Mouse (Mus musculus) CD4-positive helper T cell, adult 2 months (primary cell): Measurements from ENCODE around the gene Spem2.
A peak's percentile ranks its signal among the peaks of the same experiment; 100 is the strongest.

ENCODE experiments used
- DNase-seq: peaks from one replicate; pipeline ENCODE4 v3.0.0-alpha.2; 2012; ENCODE audit warnings: low read depth, missing footprints, low spot score

Gene Spem2

GRCm38 (mm10) chr11:69835326-69835965 lies 17.2 kb upstream of the Spem2 start:
- DNase-seq: no peak

GRCm38 (mm10) chr11:69834001-69834549 lies 15.8 kb upstream of the Spem2 start:
- peak; percentile 71 for DNase-seq

DNA sequence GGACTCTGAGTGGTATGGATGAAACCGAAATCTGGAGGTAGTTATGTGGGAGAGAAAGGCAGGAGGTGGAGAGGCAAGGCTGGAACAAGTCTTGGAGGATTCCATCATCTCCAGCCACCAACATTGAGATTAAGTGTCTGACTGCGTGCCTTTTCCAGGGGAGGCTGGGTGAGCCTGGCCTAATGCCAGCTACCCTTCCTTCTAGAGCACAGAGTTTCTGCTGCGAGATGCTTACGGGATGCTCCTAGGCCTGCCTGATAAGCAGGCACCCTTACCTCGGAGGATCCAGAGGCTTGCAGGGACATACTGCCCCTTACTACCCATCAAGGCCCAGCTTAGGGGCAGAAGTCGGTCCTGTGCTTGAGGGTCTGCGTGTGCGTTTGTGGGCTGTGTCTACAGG lies 15.3 kb upstream of the Spem2 start:
- no peak for DNase-seq

DNA sequence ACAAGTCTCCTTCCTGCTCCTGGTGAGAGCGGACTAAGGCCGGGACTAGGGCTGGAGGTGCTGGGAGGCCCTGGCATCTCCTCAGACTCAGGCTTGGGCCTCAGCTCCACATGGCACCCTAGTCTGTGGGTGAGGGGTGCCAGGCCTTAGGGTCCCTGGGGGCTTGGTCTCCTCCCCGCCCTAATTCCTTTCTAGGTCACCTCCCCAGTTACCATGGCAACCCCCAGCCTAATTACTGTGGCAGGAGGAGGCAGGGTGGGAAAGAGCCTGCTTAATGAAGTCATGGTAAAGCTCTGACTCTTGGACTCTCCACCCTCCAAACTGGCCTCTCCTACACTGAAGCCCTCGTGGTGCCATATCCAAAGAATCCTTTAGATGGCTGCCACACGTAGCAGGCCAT lies 10.6 kb upstream of the Spem2 start:
- DNase-seq: no peak

- no peak for DNase-seq
Measured at GRCm38 (mm10) chr11:69823456-69823855, 5.2 kb upstream of the Spem2 start.

- DNase-seq: no peak
Measured at GRCm38 (mm10) chr11:69822080-69822479, 3.8 kb upstream of the Spem2 start, which contains the start of gene Spem1. Gene Spem1 (minus strand): TSS chr11:69822180.

- no peak for DNase-seq
Measured at GRCm38 (mm10) chr11:69818871-69819270, 606 bp upstream of the Spem2 start.

DNA sequence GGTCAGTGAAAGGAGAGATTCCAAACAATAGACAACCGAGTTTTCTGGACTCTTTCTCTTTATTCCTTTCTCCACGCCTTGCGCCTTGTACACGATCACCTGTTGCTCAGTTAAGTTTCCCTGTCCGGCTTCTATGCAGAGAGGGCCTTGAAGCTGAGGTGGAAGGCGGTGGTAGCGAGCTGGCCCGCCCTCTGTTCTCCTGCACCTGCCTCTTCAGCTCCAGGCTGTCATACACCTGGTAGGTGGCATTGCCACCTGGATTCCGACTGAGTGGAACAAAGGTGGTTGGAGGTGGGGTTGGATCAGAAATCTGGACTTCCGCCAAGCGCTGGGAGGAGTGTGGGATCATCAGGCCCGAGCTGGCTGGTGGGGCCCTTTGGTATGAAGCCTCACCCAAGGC lies 1.7 kb downstream of the Spem2 start:
- DNase-seq: no peak

DNA sequence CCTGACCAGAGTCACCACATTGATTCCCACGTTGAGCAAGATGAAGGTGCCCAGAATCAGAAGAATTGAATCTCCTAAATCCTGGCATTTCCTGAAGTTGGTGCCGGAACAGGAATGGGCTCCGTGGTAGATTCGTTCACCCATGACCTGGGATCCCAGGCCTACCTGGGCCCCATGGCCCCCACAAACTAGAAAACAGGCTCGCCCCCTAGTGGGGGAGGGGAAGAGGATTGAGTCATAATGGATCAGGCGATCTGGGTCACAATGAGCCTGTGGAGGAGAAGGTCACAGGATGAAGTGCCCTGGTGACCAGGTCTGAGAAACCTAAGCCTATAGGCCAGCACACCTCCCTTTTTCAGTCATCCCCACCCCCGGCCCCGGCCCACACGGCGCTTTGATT lies 3.1 kb downstream of the Spem2 start, which contains the start of gene Gm39566:
Gene Gm39566 (minus strand): TSS at position 144 of the 400 bp plus-strand sequence.
- DNase-seq: no peak

DNA sequence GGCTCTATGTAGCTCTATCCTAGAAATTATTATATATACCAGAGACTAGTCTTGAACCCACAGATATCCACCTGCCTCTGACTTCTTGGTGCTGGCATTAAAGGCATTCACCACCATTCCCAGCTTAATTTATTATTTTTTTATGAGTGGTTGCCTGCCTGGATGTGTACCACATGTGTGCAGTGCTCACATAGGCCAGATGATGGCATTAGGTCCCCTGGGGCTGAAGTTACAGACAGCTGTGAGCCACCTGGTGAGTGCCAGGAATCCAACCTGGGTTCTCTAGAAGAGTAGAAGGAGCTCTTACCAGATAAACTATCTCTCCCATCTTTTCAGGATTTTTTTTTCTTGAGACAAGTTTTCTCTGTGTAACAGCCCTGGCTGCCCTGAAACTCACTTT lies 8.0 kb downstream of the Spem2 start:
- DNase-seq: no peak

DNA sequence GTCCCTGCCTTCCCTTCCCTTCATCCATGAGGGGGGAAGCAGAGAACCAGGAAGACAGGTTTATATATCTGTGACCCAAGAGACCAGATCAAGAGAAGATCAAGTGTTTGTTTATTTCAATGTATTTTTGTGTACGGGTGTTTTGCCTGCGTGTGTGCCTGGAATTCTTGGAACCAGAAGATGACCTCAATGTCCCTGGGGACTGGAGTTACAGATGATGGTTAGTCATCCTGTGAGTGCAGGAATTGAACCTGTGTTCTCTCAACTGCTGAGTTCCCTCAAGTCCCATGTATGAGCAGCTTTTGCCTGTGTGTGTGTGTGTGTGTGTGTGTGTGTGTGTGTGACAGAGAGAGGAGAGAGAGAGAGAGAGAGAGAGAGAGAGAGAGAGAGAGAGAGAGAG lies 10.6 kb downstream of the Spem2 start:
- DNase-seq: no peak

GRCm38 (mm10) chr11:69806378-69806777 lies 11.9 kb downstream of the Spem2 start:
- no peak for DNase-seq

DNA sequence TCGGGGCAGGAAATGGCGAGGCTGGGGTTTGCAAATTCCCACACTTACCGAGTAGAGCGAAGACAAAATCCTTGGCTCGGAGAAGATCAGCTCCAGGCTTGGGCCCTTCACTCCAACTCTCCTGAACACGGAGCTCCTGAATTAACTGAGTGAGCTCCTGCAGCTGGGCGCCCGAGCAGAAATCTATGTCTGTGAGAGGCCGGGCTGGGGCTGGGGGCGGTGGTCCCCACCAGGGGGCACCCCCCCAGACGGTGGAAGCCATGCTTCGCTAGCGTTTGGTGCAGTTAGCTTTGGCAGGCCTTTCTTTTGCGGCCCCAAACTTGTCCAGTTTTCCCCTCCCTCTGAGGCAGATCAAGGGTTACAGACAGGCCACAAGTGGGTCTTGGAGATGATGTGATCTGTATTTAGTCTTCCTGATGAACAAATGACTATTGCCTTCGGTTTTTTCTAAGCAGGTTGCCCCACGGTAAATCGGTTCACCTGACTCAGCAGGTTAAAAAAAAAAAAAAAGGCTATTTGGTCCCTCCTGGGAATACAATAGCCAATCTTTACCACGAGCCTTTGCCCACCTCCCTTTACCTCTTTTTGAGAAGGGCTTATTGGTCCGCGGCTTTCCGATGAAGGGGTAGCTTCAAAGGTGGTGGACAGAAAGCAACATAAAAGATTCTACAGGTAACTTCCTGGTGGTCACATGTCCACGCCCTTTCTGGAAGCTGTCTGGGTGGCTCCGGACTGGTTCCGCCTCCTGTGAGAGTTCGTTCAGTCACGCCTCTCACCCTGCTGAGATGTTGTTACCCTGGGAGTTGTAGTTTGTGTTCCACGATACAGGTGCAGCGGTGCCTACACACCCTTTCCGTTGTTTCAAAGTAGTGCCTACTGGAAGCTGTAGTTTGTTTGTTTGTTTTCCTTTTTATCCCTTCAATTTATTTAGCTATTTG lies 13.0 kb downstream of the Spem2 start, which contains the start of gene Tmem102:
Gene Tmem102 (minus strand): TSS at position 653 of the 938 bp plus-strand sequence.
- no peak for DNase-seq

DNA sequence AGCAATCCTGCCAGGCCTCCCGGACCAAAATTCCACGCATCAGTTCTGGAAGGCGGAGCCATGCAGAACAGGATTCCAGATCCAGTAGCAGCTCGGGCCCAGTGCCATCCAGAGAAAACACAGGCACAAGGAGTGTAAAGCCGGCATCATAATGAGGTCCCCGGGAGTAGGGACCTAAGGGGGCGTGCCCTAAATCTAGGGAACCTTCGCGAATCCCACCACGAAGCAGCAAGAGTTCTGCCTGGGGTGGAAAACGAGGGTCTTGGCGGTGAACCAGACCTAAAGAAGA lies 13.7 kb downstream of the Spem2 start:
- no peak for DNase-seq

GRCm38 (mm10) chr11:69803786-69804651 lies 14.2 kb downstream of the Spem2 start:
- DNase-seq: peak; percentile 80

GRCm38 (mm10) chr11:69803328-69803727 lies 14.9 kb downstream of the Spem2 start:
- DNase-seq: no peak

DNA sequence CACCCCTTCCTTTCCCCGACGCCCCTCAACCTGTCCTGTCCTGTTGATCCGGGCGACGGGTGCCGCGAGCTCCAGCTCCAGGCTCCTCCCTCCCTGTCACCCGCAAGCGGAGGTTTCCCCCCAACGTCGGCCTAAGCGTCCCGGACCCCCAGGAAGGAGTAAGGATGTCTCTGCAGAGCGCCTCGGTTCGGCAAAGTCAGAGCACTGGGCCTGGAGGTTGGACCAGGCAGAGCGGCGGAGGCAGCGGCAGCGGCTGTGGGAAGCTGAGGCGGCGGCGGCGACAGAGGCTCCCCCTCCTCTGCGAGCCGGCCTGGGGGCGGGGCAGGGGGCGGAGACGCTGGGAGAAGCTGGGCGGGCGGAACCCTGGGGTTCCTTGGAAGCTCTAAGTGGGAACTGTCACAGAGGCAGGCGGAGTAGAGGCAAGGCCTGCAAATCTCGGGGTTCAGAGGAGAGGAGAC lies 15.6 kb downstream of the Spem2 start:
- peak; percentile 73 for DNase-seq

DNA sequence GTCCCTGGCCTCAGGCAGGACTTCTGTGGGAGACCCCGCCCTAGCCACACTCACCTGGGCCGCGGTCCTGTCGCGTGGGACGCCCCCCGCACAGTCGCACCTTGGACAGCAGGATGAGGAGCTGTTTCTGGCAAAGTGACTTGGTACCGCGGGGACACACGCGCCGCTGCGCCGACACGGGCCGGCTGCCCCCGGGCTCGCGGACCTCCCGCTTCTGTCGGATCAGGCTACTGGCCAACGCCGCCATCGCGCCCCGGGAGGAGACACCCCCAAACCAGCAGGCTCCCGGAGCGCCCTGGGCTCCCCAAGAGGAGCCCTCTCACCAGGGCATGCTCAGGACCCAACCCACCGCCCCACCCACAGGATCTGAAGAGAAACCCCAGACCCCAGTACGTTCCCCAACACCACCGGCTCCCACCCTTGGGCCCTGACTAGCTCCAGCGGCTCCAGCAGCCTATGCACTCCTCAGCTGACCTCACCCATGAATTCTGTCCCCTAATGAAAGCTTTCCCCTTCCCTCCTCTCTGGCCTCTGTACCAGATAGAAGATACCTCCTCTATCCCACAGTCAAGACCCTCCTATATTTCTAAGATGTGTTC lies 16.8 kb downstream of the Spem2 start, which contains the start of gene Fgf11:
Gene Fgf11 (minus strand): TSS at position 479 of the 599 bp plus-strand sequence.
- DNase-seq: no peak

GRCm38 (mm10) chr11:69800392-69801197 lies 17.7 kb downstream of the Spem2 start:
- no peak for DNase-seq

GRCm38 (mm10) chr11:69800138-69800391 lies 18.2 kb downstream of the Spem2 start:
- no peak for DNase-seq
